Comparison of ENCODE assay signal across 26 mouse cellular contexts in the genomic region with DNA sequence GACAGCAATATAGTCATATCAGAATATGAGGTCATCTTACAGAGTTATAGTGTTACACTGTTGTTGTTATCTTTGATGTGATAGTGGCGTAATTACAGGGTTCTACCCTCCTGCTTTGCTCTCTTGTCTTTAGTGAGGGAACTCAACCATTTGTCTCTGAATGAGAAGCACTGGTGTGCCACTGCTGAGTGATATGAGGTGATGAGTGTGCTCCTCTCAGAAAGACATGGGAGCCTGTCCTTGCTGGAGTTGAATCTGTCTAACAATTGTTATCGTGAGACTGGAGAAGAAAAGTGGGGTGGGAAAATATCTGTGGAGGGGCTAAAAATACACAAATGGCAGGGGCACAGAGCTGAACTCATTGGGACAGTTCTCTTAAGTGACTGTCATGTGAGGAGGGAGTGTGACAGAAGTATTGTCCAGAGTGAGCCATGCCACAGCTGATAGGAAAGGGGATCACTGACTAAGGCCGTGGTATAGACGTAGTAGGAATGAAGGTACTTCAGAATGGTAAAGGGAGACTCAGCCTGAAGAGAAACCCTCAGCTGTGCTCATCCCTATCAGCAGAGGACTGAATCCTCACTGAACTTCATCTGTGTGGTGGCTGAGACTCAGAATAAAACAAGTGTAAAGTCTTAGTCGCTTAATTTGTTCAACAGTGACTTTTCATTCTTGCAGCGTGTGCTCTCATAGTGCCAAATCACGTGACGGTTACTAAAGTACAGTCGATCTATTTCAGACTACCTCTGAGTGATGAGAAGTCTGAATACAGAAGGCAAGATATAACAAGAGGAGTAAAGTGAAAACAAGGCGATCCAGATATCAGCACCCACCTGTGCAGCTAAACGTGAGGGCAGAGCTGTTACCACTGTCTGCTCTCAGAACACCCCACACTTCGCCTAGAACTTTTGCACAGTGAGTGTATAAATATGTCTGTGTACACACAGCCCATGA.
A peak's percentile ranks its signal among the peaks of the same experiment; 100 is the strongest.
DNase-seq lines count a peak whose midpoint lies in the region; ATAC-seq and TF ChIP-seq lines count a peak whose summit lies in the region.
"Had no signal": no experiment of that assay in that cellular context is flagged by ENCODE, and none has a peak within 500 bp of the region (broad histone marks: within the 10 kb centered on the region; RNA-seq: fewer than 3 reads in every experiment).

No protein-coding gene starts in this region.

- peak overlapping the region; percentile 34; the same call in 1 of the 2 replicates for H3K9ac ChIP-seq in heart, adult 2 months (ENCODE audit: low read depth, low read length)
- no peak overlapping the region for H3K9ac ChIP-seq in heart, embryonic 14.5 days (ENCODE audit: low read length)
- H3K9ac ChIP-seq: forebrain, embryonic 13.5 days; hindbrain, embryonic 14.5 days; liver, embryonic 14.5 days had no signal

- H3K4me1 ChIP-seq in heart, adult 2 months (ENCODE audit: control insufficient read depth, insufficient read depth, low read length), result no peaks in the 10 kb centered on the region; the same call in 1 of the 2 replicates
- peaks cover 0 to 7% of the 10 kb centered on the region in 2 experiments; a peak in 3 of 4 replicates for H3K4me1 ChIP-seq in heart, embryonic 14.5 days (ENCODE audit: control insufficient read depth in 2 of 2, insufficient read depth in 2 of 2, low read length in 2 of 2)
- H3K4me1 ChIP-seq: forebrain, embryonic 13.5 days had no signal

- H3K27ac ChIP-seq in heart, adult 2 months, result no peak overlapping the region
- peak overlapping the region; percentile 80 to 82 for H3K27ac ChIP-seq in heart, embryonic 14.5 days (replicated peaks in 1 of 2; ENCODE audit: control insufficient read depth in 1 of 2, insufficient read depth in 1 of 2, low read depth in 2 of 2, low read length in 2 of 2)
- H3K27ac ChIP-seq: forebrain, embryonic 13.5 days; hindbrain, embryonic 14.5 days; liver, embryonic 14.5 days; stomach, postnatal 0 days had no signal

- no peaks in the 10 kb centered on the region for H3K36me3 ChIP-seq in heart, adult 2 months (ENCODE audit: control insufficient read depth, insufficient read depth, low read length)
- H3K36me3 ChIP-seq in heart, embryonic 14.5 days (ENCODE audit: control insufficient read depth, insufficient read depth, low read length), result no peaks in the 10 kb centered on the region

- DNase-seq in heart, adult 2 months, result peak in 1 of 2 experiments; percentile 5
- peak; percentile 4 to 6 for DNase-seq in heart, adult 9 months (ENCODE audit: low spot score in 2 of 2)
- DNase-seq in heart, postnatal 4 days, result peak; percentile 27
- DNase-seq in gastrocnemius, postnatal 36 days, result no peak
- no peak for DNase-seq in left cerebral cortex, adult 8-10 months (ENCODE audit: low spot score in 2 of 2)
- no peak for DNase-seq in adrenal gland, adult 2 months
- DNase-seq: adrenal gland, adult 8-10 months; B cell, adult 2 months; cerebellum, adult 11 months; cerebellum, adult 9-10 months; cerebellum, postnatal 36 days; gastrocnemius, postnatal 25 days; kidney, adult 11 months; kidney, postnatal 14 days; liver; lung, adult 2 months; lung, postnatal 10 days; midbrain, embryonic 14.5 days; spleen, adult 18-20 months; thymus, adult 2 months; thymus, postnatal 4 days had no signal

- H3K4me3 ChIP-seq in heart, adult 2 months, result no peak overlapping the region
- no peak overlapping the region for H3K4me3 ChIP-seq in heart, embryonic 14.5 days (ENCODE audit: control insufficient read depth in 1 of 2, insufficient read depth in 1 of 2, low read depth in 1 of 2, low read length in 2 of 2)
- H3K4me3 ChIP-seq: forebrain, embryonic 13.5 days had no signal

- TF ChIP-seq POLR2A in heart, adult 2 months (IDR thresholded peaks at IDR 0.05; ENCODE audit: insufficient read depth, low read depth, low read length), result no peak

- peak; percentile 90 for ATAC-seq in heart, embryonic 14.5 days (ENCODE audit: insufficient number of reproducible peaks, insufficient read depth, low FRiP score, low read depth)
- ATAC-seq: forebrain, embryonic 13.5 days had no signal

- intact Hi-C loops in heart, adult 2 months (cut with DNase I), result no loop called here
- intact Hi-C loops in gastrocnemius, postnatal 36 days (cut with DNase I), result no loop called here

- H3K4me2 ChIP-seq in heart, embryonic 14.5 days (ENCODE audit: low read length), result peak overlapping the region; percentile 43
- H3K4me2 ChIP-seq: forebrain, embryonic 13.5 days; hindbrain, embryonic 14.5 days had no signal

- no peak for TF ChIP-seq CTCF in heart, adult 2 months (IDR thresholded peaks at IDR 0.05)

- TF ChIP-seq EP300 in heart, adult 2 months (IDR thresholded peaks at IDR 0.05; ENCODE audit: insufficient read depth, low read depth, low read length), result no peak

- H3K27me3 ChIP-seq in heart, adult 2 months (ENCODE audit: control insufficient read depth, insufficient read depth, low read length), result no peaks in the 10 kb centered on the region
- H3K27me3 ChIP-seq in heart, embryonic 14.5 days (ENCODE audit: control insufficient read depth, insufficient read depth, low read length), result no peaks in the 10 kb centered on the region
- H3K27me3 ChIP-seq: forebrain, embryonic 13.5 days had no signal

- no peaks in the 10 kb centered on the region for H3K9me3 ChIP-seq in heart, embryonic 14.5 days (ENCODE audit: control insufficient read depth, low read length)
- H3K9me3 ChIP-seq: forebrain, embryonic 13.5 days had no signal

- 45% methylated on average over 12 of the region's 12 CpGs for WGBS in heart, adult 2 months
- WGBS in heart, embryonic 14.5 days, result 23% methylated on average over 12 of the region's 12 CpGs

- H3K79me2 ChIP-seq in heart, adult 2 months (replicated peaks; ENCODE audit: control insufficient read depth, insufficient read depth, low read length), result no peaks in the 10 kb centered on the region

Comparison
In these comparisons a context has a peak if more than half of its experiments do, and no peak if none do; other contexts are left out.
1. DNase-seq: peak in heart, adult 9 months (2 of 2) and heart, postnatal 4 days (single experiment); none in gastrocnemius, postnatal 36 days (0 of 2), left cerebral cortex, adult 8-10 months (0 of 2) and adrenal gland, adult 2 months (single experiment).